Mouse (Mus musculus) R1 (cell line): ENCODE data around the gene Camsap2.

Experiments
- DNase-seq: peaks from one replicate; pipeline ENCODE4 v3.0.0-alpha.2; 2018; ENCODE audit warnings: low read depth, low spot score

Camsap2 gene

DNA sequence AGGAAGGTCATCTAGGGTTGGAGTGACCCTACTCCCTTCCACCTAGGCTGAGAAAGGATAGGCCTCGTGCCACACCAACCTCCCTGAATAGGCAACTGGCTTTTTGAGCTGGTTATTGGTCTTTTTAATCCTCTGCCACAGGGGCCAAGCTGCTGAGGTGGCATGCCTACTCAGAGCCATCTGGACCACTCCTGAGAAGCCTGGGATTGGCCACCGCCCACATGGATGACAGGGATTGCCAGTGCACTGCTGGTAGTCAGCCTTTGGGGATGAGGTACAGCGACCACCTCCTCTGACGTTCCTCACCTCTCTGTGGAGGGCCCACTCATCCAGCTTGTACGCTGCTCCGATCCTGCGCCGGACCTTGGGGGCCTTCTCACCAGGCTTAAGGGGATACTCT is 120.1 kb downstream of the Camsap2 start:
- DNase-seq = no peak

DNA sequence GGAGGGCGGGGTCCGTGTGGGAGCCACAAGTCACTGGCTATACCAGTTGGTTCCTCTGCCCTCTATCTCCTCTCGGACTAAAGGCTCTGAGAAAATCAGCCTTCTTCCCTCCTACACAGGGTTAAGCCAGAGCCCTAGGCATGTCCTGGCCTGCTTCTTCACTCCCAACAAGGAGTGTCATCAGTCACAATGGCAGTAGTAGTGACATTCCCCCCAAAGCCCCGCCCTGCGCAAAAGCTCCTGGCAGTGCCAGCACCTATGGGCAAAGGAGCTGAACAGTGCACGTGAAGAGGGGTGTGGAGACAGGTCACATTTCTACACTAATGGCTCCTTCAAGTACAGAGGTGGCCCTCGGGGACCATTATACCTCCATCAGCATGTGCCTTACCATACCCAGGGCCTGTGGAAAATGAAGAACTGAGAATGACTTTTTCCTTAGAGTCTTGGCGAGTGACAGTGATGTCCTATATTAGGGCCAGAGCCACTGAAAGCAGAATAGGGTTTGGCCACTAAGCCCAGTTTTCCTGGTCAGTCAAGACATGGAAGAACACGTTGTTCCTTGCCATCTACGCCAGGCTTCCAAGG is 122.1 kb downstream of the Camsap2 start:
- no peak for DNase-seq

DNA sequence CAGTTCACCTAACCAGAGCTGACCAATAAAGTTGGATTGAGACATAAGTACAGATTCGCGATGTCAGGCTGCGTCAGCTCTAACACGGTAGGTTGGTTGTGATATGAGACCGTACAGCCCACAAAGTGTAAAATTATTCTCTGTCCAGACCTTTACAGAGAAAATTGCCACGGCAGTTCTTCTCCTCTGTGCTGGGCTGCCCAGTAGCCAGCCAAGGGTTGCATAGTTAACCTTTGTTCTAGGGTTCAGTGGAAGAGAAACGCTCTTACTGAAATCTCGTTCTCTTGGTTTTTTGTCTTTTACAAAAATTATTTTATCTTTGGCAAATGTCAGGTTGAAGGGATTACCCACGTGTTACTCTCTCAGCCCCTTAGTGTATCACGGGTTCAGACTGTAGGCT is 123.5 kb downstream of the Camsap2 start:
- no peak for DNase-seq

DNA sequence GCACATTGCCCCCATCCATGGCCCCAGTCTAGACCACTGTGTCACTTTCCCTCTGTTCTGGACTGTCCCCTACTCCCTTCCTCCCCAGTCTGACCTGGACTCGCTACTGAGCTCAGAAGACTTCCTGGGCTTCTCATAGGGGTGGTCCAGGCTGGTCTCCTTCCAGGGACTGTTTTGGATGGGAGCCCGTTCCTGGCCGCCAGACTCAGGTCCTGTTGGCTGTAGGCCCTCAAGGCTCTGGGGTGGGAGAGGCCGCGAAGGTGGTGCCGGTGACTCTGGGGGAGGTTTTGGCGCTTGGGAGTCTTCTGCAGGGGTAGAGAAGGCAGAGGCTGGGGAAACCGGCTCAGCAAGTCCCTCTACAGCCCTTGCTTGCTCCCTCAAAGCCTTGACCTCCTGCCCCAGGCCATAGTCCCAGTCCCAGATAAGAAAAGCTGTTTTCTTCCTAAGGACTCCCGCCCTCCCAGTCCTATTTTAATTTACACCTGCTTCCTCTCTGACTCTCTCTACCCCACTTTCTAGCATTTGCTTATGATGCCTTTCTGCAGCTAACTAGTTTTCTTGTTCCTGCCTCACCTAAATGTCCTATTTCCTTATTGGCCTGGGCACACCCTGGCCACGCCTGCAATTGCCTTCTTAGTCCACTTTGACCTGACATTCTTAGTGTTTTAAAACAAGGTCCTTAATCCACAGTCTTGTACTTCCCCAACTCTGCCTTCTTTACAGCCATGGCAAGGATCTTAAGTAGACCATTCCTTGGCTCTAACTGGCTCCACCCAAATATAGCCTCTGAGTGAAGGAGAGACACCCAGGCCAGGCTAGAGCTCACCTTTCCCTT is 125.7 kb downstream of the Camsap2 start:
- no peak for DNase-seq
